8 mouse cellular contexts compared by ENCODE assay signal in the genomic region with DNA sequence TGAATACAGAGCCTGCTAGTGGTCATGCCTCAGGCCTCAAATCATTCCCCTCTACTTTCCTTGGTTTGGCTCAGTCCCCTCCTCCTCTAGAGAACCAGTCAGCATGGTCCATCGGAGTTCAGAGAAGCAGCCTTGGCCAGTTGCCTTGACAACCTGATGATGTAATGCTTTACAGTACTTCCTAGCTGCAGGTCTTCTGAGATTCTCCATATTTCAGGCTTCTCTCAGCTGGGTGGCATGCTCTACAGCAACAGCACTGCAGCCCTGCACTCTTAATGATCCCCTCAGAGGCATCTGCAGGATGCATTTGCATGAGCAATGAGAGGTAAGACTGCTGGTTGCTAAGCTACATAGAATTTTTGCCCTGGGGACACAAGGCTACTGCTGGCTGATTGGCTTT.
DNase-seq lines count a peak whose midpoint lies in the region; ATAC-seq lines count a peak whose summit lies in the region.

No protein-coding gene starts in this region.

- peak; percentile 82 to 84 for DNase-seq in cerebellum, postnatal 10 days
- no peak for DNase-seq in cerebellum, adult 11-12 months
- DNase-seq in frontal cortex, postnatal 10 days (ENCODE audit: low spot score in 2 of 2) = peak; percentile 45 to 48
- DNase-seq in layer of hippocampus, adult 8-10 months (ENCODE audit: low spot score in 2 of 2) = peak; percentile 26 to 38
- DNase-seq in testis, postnatal 14 days (ENCODE audit: low spot score) = no peak
- DNase-seq in adipocyte (ENCODE audit: low spot score) = no peak
- no peak for DNase-seq in heart, postnatal 36 days

- peak overlapping the region; percentile 28 for H3K4me2 ChIP-seq in midbrain, embryonic 15.5 days

- ATAC-seq in midbrain, embryonic 15.5 days (replicated peaks) = peak; percentile 98

- no peaks in the 10 kb centered on the region for H3K36me3 ChIP-seq in midbrain, embryonic 15.5 days (replicated peaks)

- H3K4me1 ChIP-seq in midbrain, embryonic 15.5 days = peaks cover 20% of the 10 kb centered on the region

- WGBS in midbrain, embryonic 15.5 days = 0% methylated on average over 1 of the region's 1 CpGs

- peak overlapping the region; percentile 87 for H3K27ac ChIP-seq in midbrain, embryonic 15.5 days

- 0 out of 2 replicates have a peak overlapping the region, but pooled peaks have one; percentile 15 for H3K9ac ChIP-seq in midbrain, embryonic 15.5 days

- H3K9me3 ChIP-seq in midbrain, embryonic 15.5 days = no peaks in the 10 kb centered on the region

- no peaks in the 10 kb centered on the region for H3K27me3 ChIP-seq in midbrain, embryonic 15.5 days (replicated peaks)

- intact Hi-C loops in heart, postnatal 36 days (cut with DNase I) = no loop called here

- no peak overlapping the region for H3K4me3 ChIP-seq in midbrain, embryonic 15.5 days

Comparison
In these comparisons a context has a peak if more than half of its experiments do, and no peak if none do; other contexts are left out.
1. DNase-seq: peak in cerebellum, postnatal 10 days (2 of 2), frontal cortex, postnatal 10 days (2 of 2) and layer of hippocampus, adult 8-10 months (2 of 2); none in cerebellum, adult 11-12 months (single experiment), testis, postnatal 14 days (single experiment), adipocyte (single experiment) and heart, postnatal 36 days (0 of 2).